Mouse (Mus musculus): ENCODE measurements around the gene Ankrd9. TPM values are rescaled to one million over a fixed set of nuclear protein-coding genes. Genes with fewer than 3 reads are reported as not detected.

Ankrd9 gene
- polyA plus RNA-seq, 1 experiment, result 11.5 TPM

- peaks cover 5% of the 10 kb centered on the region for H3K36me3 ChIP-seq (ENCODE audit: control insufficient read depth, insufficient read depth)
- TF ChIP-seq MYOD1 (IDR thresholded peaks at IDR 0.05; ENCODE audit: control insufficient read depth in 1 of 3, insufficient read length in 2 of 3, low read depth in 2 of 3) (no peak), POLR2A (IDR thresholded peaks at IDR 0.05; ENCODE audit: insufficient read length, low read depth) (no peak), CEBPB (IDR thresholded peaks at IDR 0.05; ENCODE audit: insufficient read depth, poor library complexity, severe bottlenecking) (no peak), SRF (IDR thresholded peaks at IDR 0.05; ENCODE audit: control insufficient read depth, insufficient read length, low read depth) (no peak), E2F4 (IDR thresholded peaks at IDR 0.05; ENCODE audit: insufficient read depth) (no peak), TCF3 (IDR thresholded peaks at IDR 0.05; ENCODE audit: insufficient read length, low read depth) (no peak), POLR2AphosphoS2 (IDR thresholded peaks at IDR 0.05; ENCODE audit: insufficient read length, low read depth) (no peak), USF1 (IDR thresholded peaks at IDR 0.05; ENCODE audit: low read depth) (no peak), REST (IDR thresholded peaks at IDR 0.05; ENCODE audit: insufficient read depth, insufficient read length) (no peak), TCF12 (IDR thresholded peaks at IDR 0.05; ENCODE audit: insufficient read depth, poor library complexity, severe bottlenecking) (no peak), MAX (IDR thresholded peaks at IDR 0.05; ENCODE audit: low read depth) (no peak)
Observed at GRCm38 (mm10) chr12:110974295-110974694, 4.5 kb downstream of the Ankrd9 start.

GRCm38 (mm10) chr12:110973829-110974228 lies 5.0 kb downstream of the Ankrd9 start:
- Histone ChIP-seq H3K4me3 (no peak overlapping the region), H3K27me3 (ENCODE audit: control insufficient read depth, insufficient read depth, insufficient read length) (no peaks in the 10 kb centered on the region), H3K36me3 (ENCODE audit: control insufficient read depth, insufficient read depth) (peaks cover 5% of the 10 kb centered on the region), H3K79me2 (ENCODE audit: control insufficient read depth, insufficient read depth) (peaks cover 9% of the 10 kb centered on the region), H3K4me2 (ENCODE audit: low read depth) (no peak overlapping the region), H3ac (ENCODE audit: control insufficient read depth, insufficient read length) (no peak overlapping the region)
- no peak for TF ChIP-seq E2F4 (IDR thresholded peaks at IDR 0.05; ENCODE audit: insufficient read depth)
- no peak for TF ChIP-seq SRF (IDR thresholded peaks at IDR 0.05; ENCODE audit: control insufficient read depth, insufficient read length, low read depth)
- TF ChIP-seq MYOD1 (IDR thresholded peaks at IDR 0.05; ENCODE audit: control insufficient read depth in 1 of 3, insufficient read length in 2 of 3, low read depth in 2 of 3), result no peak
- no peak for TF ChIP-seq USF1 (IDR thresholded peaks at IDR 0.05; ENCODE audit: low read depth)
- no peak for TF ChIP-seq POLR2AphosphoS2 (IDR thresholded peaks at IDR 0.05; ENCODE audit: insufficient read length, low read depth)
- TF ChIP-seq MAX (IDR thresholded peaks at IDR 0.05; ENCODE audit: low read depth), result no peak
- TF ChIP-seq REST (IDR thresholded peaks at IDR 0.05; ENCODE audit: insufficient read depth, insufficient read length), result no peak
- no peak for TF ChIP-seq TCF12 (IDR thresholded peaks at IDR 0.05; ENCODE audit: insufficient read depth, poor library complexity, severe bottlenecking)
- no peak for TF ChIP-seq CEBPB (IDR thresholded peaks at IDR 0.05; ENCODE audit: insufficient read depth, poor library complexity, severe bottlenecking)
- no peak for TF ChIP-seq TCF3 (IDR thresholded peaks at IDR 0.05; ENCODE audit: insufficient read length, low read depth)
- no peak for TF ChIP-seq POLR2A (IDR thresholded peaks at IDR 0.05; ENCODE audit: insufficient read length, low read depth)
- TF ChIP-seq MYOG (IDR thresholded peaks at IDR 0.05; ENCODE audit: control insufficient read depth in 1 of 3, insufficient read depth in 1 of 3, insufficient read length in 2 of 3, low read depth in 2 of 3), result no peak

More at GRCm38 (mm10) chr12:110974295-110974694, 4.5 kb downstream of the Ankrd9 start:
- H3K4me2 ChIP-seq (ENCODE audit: low read depth), result no peak overlapping the region
- H3K79me2 ChIP-seq (ENCODE audit: control insufficient read depth, insufficient read depth), result peaks cover 9% of the 10 kb centered on the region
- H3ac ChIP-seq (ENCODE audit: control insufficient read depth, insufficient read length), result no peak overlapping the region
- no peaks in the 10 kb centered on the region for H3K27me3 ChIP-seq (ENCODE audit: control insufficient read depth, insufficient read depth, insufficient read length)
- H3K4me3 ChIP-seq, result no peak overlapping the region

- TF ChIP-seq TCF12 (IDR thresholded peaks at IDR 0.05; ENCODE audit: insufficient read depth, poor library complexity, severe bottlenecking), result no peak
- no peak for TF ChIP-seq MYOG (IDR thresholded peaks at IDR 0.05; ENCODE audit: control insufficient read depth in 1 of 3, insufficient read depth in 1 of 3, insufficient read length in 2 of 3, low read depth in 2 of 3)
- no peak for TF ChIP-seq REST (IDR thresholded peaks at IDR 0.05; ENCODE audit: insufficient read depth, insufficient read length)
- no peak for TF ChIP-seq SRF (IDR thresholded peaks at IDR 0.05; ENCODE audit: control insufficient read depth, insufficient read length, low read depth)
- TF ChIP-seq POLR2A (IDR thresholded peaks at IDR 0.05; ENCODE audit: insufficient read length, low read depth), result no peak
- TF ChIP-seq USF1 (IDR thresholded peaks at IDR 0.05; ENCODE audit: low read depth), result no peak
- TF ChIP-seq MYOD1 (IDR thresholded peaks at IDR 0.05; ENCODE audit: control insufficient read depth in 1 of 3, insufficient read length in 2 of 3, low read depth in 2 of 3), result no peak
- no peak for TF ChIP-seq MAX (IDR thresholded peaks at IDR 0.05; ENCODE audit: low read depth)
- no peak for TF ChIP-seq CEBPB (IDR thresholded peaks at IDR 0.05; ENCODE audit: insufficient read depth, poor library complexity, severe bottlenecking)
- no peak for TF ChIP-seq E2F4 (IDR thresholded peaks at IDR 0.05; ENCODE audit: insufficient read depth)
- no peak for TF ChIP-seq TCF3 (IDR thresholded peaks at IDR 0.05; ENCODE audit: insufficient read length, low read depth)
- TF ChIP-seq POLR2AphosphoS2 (IDR thresholded peaks at IDR 0.05; ENCODE audit: insufficient read length, low read depth), result no peak
- H3K27me3 ChIP-seq (ENCODE audit: control insufficient read depth, insufficient read depth, insufficient read length), result no peaks in the 10 kb centered on the region
- no peaks in the 10 kb centered on the region for H3K79me2 ChIP-seq (ENCODE audit: control insufficient read depth, insufficient read depth)
- no peak overlapping the region for H3K4me2 ChIP-seq (ENCODE audit: low read depth)
- H3ac ChIP-seq (ENCODE audit: control insufficient read depth, insufficient read length), result no peak overlapping the region
- H3K4me3 ChIP-seq, result no peak overlapping the region
- peaks cover 5% of the 10 kb centered on the region for H3K36me3 ChIP-seq (ENCODE audit: control insufficient read depth, insufficient read depth)
Observed at GRCm38 (mm10) chr12:110971972-110972371, 6.9 kb downstream of the Ankrd9 start.

GRCm38 (mm10) chr12:110970408-110970807 lies 8.4 kb downstream of the Ankrd9 start:
- Histone ChIP-seq H3K79me2 (ENCODE audit: control insufficient read depth, insufficient read depth) (no peaks in the 10 kb centered on the region), H3ac (ENCODE audit: control insufficient read depth, insufficient read length) (no peak overlapping the region), H3K27me3 (ENCODE audit: control insufficient read depth, insufficient read depth, insufficient read length) (no peaks in the 10 kb centered on the region), H3K4me3 (no peak overlapping the region), H3K36me3 (ENCODE audit: control insufficient read depth, insufficient read depth) (peaks cover 5% of the 10 kb centered on the region), H3K4me2 (ENCODE audit: low read depth) (no peak overlapping the region)
- TF ChIP-seq REST (IDR thresholded peaks at IDR 0.05; ENCODE audit: insufficient read depth, insufficient read length) (no peak), TCF12 (IDR thresholded peaks at IDR 0.05; ENCODE audit: insufficient read depth, poor library complexity, severe bottlenecking) (no peak), MYOG (IDR thresholded peaks at IDR 0.05; ENCODE audit: control insufficient read depth in 1 of 3, insufficient read depth in 1 of 3, insufficient read length in 2 of 3, low read depth in 2 of 3) (no peak), POLR2AphosphoS2 (IDR thresholded peaks at IDR 0.05; ENCODE audit: insufficient read length, low read depth) (no peak), POLR2A (IDR thresholded peaks at IDR 0.05; ENCODE audit: insufficient read length, low read depth) (no peak), SRF (IDR thresholded peaks at IDR 0.05; ENCODE audit: control insufficient read depth, insufficient read length, low read depth) (no peak), MYOD1 (IDR thresholded peaks at IDR 0.05; ENCODE audit: control insufficient read depth in 1 of 3, insufficient read length in 2 of 3, low read depth in 2 of 3) (no peak), TCF3 (IDR thresholded peaks at IDR 0.05; ENCODE audit: insufficient read length, low read depth) (no peak), E2F4 (IDR thresholded peaks at IDR 0.05; ENCODE audit: insufficient read depth) (no peak), MAX (IDR thresholded peaks at IDR 0.05; ENCODE audit: low read depth) (no peak), CEBPB (IDR thresholded peaks at IDR 0.05; ENCODE audit: insufficient read depth, poor library complexity, severe bottlenecking) (no peak), USF1 (IDR thresholded peaks at IDR 0.05; ENCODE audit: low read depth) (no peak)
